ENCODE assay signal across 22 mouse cellular contexts in genomic region chr16:87734868-87735381, GRCm38 (mm10).
"Had no signal": no experiment of that assay in that cellular context is flagged by ENCODE, and none has a peak within 500 bp of the region (broad histone marks: within the 10 kb centered on the region; RNA-seq: fewer than 3 reads in every experiment).

No protein-coding gene starts in this region.

- H3K4me2 ChIP-seq: limb, embryonic 13.5 days; liver, embryonic 12.5 days; liver, embryonic 15.5 days; lung, embryonic 15.5 days; midbrain, embryonic 15.5 days; neural tube, embryonic 12.5 days; neural tube, embryonic 15.5 days; stomach, embryonic 15.5 days had no signal

- H3K27ac ChIP-seq: kidney, postnatal 0 days; layer of hippocampus, adult 2 months; limb, embryonic 10.5 days; limb, embryonic 13.5 days; liver, embryonic 12.5 days; liver, embryonic 15.5 days; lung, embryonic 15.5 days; midbrain, embryonic 10.5 days; midbrain, embryonic 15.5 days; neural tube, embryonic 12.5 days; neural tube, embryonic 15.5 days; stomach, embryonic 15.5 days had no signal

- DNase-seq: layer of hippocampus, adult 9-11 months; liver; lung, adult 18-20 months; lung, postnatal 10 days; lung, postnatal 36 days; right cerebral cortex, adult 18-20 months; right cerebral cortex, postnatal 14 days; right cerebral cortex, postnatal 4 days; thymus, postnatal 36 days had no signal

- ATAC-seq: liver, embryonic 12.5 days; midbrain, embryonic 15.5 days had no signal

- H3K27me3 ChIP-seq: limb, embryonic 13.5 days; liver, embryonic 12.5 days; liver, embryonic 15.5 days; lung, embryonic 15.5 days; megakaryocyte, embryonic 14.5 days; midbrain, embryonic 15.5 days; neural tube, embryonic 12.5 days; neural tube, embryonic 15.5 days; stomach, embryonic 15.5 days had no signal

- H3K4me3 ChIP-seq: layer of hippocampus, adult 2 months; limb, embryonic 10.5 days; limb, embryonic 13.5 days; liver, embryonic 12.5 days; liver, embryonic 15.5 days; lung, embryonic 15.5 days; megakaryocyte, embryonic 14.5 days; midbrain, embryonic 10.5 days; midbrain, embryonic 15.5 days; neural tube, embryonic 12.5 days; neural tube, embryonic 15.5 days; stomach, embryonic 15.5 days had no signal

- H3K4me1 ChIP-seq: lung, embryonic 15.5 days; midbrain, embryonic 15.5 days; neural tube, embryonic 12.5 days; neural tube, embryonic 15.5 days; stomach, embryonic 15.5 days had no signal

- H3K9me3 ChIP-seq: limb, embryonic 10.5 days; limb, embryonic 13.5 days; liver, embryonic 12.5 days; liver, embryonic 15.5 days; lung, embryonic 15.5 days; midbrain, embryonic 10.5 days; midbrain, embryonic 15.5 days; neural tube, embryonic 12.5 days; neural tube, embryonic 15.5 days; stomach, embryonic 15.5 days had no signal

- H3K9ac ChIP-seq: limb, embryonic 13.5 days; liver, embryonic 12.5 days; liver, embryonic 15.5 days; lung, embryonic 15.5 days; midbrain, embryonic 15.5 days; neural tube, embryonic 12.5 days; neural tube, embryonic 15.5 days; stomach, embryonic 15.5 days had no signal
